Mouse (Mus musculus) hematopoietic stem cell, adult 5-6 weeks (primary cell): ENCODE data around the gene Card14. TPM values are rescaled to one million over a fixed set of nuclear protein-coding genes. Genes with fewer than 3 reads are reported as not detected.
"Not testable (repeated sequence)": the region's sequence is repeated elsewhere in the genome, so short reads cannot be mapped to it uniquely, and the experiment has no call there.

Experiments used
- ATAC-seq, 2 experiments: fragments of 125-278 bp in 1 of 2; replicated peaks in 1 of 2; 2 replicates each; pipeline ENCODE4 v1.8.0; 2016 to 2017; ENCODE audit warnings: inconsistent platforms in 2 of 2, mild to moderate bottlenecking in 2 of 2, moderate number of reproducible peaks in 2 of 2, low read depth in 1 of 2, moderate TSS enrichment in 1 of 2; ENCODE audit not compliant: low FRiP score in 2 of 2, poor library complexity in 2 of 2, severe bottlenecking in 2 of 2, insufficient read depth in 1 of 2, low TSS enrichment in 1 of 2
- total RNA-seq: library from RNA; stranded (forward); fragments of 172-1452, 232-1000 nt; gene quantifications from 2 replicates; pipeline ENCODE4 v1.2.3, GENCODE M21; 2017

The Card14 gene
- not detected in 2 replicates for total RNA-seq

GRCm38 (mm10) chr11:119307658-119307867 lies at the start of gene Card14:
Card14 (plus strand) TSS chr11:119307768.
- ATAC-seq = no peak

- no peak for ATAC-seq
Observed at GRCm38 (mm10) chr11:119258216-119258571, 49.4 kb upstream of the Card14 start.

- ATAC-seq = peak; percentile 27 to 65
Observed at GRCm38 (mm10) chr11:119258572-119259322, 48.8 kb upstream of the Card14 start.

GRCm38 (mm10) chr11:119259977-119260376 lies 47.6 kb upstream of the Card14 start:
- ATAC-seq = no peak

GRCm38 (mm10) chr11:119264413-119264812 lies 43.2 kb upstream of the Card14 start:
- no peak for ATAC-seq

GRCm38 (mm10) chr11:119265811-119266210 lies 41.8 kb upstream of the Card14 start:
- ATAC-seq = no peak

GRCm38 (mm10) chr11:119267241-119267674 lies 40.3 kb upstream of the Card14 start:
- ATAC-seq = peak in 1 of 2 experiments; percentile 2; a peak in 1 of 4 replicates

GRCm38 (mm10) chr11:119267768-119268556 lies 39.6 kb upstream of the Card14 start, which contains the start of gene Gaa:
Gaa (plus strand) TSS chr11:119267887.
- peak; percentile 95 to 98 for ATAC-seq

- no peak for ATAC-seq
Observed at GRCm38 (mm10) chr11:119268557-119269195, 38.9 kb upstream of the Card14 start.

- ATAC-seq = not testable (repeated sequence)
Observed at GRCm38 (mm10) chr11:119272492-119272891, 35.1 kb upstream of the Card14 start.

- ATAC-seq = no peak
Observed at GRCm38 (mm10) chr11:119273186-119273930, 34.2 kb upstream of the Card14 start.

GRCm38 (mm10) chr11:119281030-119281429 lies 26.5 kb upstream of the Card14 start:
- no peak for ATAC-seq

GRCm38 (mm10) chr11:119285791-119286527 lies 21.6 kb upstream of the Card14 start:
- ATAC-seq = no peak

GRCm38 (mm10) chr11:119287207-119287992 lies 20.2 kb upstream of the Card14 start:
- ATAC-seq = 0 out of 4 replicates have a peak, but pooled peaks of 1 of the 2 experiments have one; percentile 7

- not testable (repeated sequence) for ATAC-seq
Observed at GRCm38 (mm10) chr11:119292861-119293260, 14.7 kb upstream of the Card14 start.

GRCm38 (mm10) chr11:119297996-119298395 lies 9.6 kb upstream of the Card14 start:
- ATAC-seq = no peak
